Mouse (Mus musculus): Measurements from ENCODE around the gene Slc44a5.

Gene Slc44a5

DNA sequence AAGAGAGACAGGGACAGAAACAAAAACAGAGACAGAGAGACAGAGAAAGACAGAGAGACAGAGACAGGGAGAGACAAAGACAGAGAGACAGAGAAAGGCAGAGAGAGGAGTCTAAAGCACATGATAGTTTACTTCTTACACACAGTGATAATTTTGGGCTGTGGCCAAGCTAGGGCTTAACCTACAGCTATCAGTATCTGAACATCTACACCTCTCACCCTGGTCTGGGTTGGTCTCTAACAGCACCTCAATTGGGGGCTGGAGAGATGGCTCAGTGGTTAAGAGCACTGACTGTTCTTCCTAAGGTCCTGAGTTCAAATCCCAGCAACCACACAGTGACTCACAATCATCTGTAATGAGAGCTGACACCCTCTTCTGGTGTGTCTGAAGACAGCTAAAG is 325.3 kb downstream of the Slc44a5 start:
- DNase-seq (ENCODE audit: low spot score in 2 of 2) = no peak

DNA sequence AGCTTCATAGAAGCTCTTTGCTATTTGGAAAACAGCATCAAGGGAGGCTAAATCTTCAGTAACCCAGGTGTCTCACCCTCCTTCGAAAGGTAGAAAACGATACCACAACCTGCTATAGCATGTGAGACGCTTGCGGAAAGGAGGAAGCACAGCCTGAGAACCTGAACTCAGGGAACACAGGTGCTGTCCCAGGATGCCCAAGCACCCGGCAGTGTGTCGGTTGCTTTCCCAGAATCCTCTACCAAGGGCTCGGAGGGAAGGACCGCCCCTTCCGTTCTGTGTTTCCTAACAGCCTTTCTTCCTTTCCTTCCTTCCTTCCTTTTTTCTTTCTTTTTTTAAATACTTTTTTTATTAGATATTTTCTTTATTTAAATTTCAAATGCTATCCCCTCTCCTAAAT is 326.8 kb downstream of the Slc44a5 start:
- no peak for DNase-seq (ENCODE audit: low spot score in 2 of 2)

DNA sequence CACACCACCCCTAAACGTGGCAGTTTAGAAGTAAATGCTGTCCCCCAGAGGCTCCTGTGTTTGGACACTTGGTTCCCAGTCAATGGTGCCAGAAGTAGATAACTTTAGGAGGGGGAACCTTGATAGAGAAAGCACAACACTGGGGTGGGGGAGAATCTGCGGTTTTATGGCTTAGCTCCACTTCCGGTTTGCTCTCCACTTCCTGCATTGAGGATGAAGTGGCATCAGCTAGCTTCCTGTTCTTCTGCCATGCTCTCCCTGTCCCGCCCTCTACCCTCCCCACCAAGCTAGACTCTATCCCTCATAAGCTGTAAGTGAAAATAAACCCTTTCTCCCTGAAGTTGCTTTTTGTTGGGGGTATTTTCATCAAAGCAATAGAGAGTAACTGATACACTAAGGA is 327.9 kb downstream of the Slc44a5 start:
- DNase-seq (ENCODE audit: low spot score in 2 of 2) = no peak

DNA sequence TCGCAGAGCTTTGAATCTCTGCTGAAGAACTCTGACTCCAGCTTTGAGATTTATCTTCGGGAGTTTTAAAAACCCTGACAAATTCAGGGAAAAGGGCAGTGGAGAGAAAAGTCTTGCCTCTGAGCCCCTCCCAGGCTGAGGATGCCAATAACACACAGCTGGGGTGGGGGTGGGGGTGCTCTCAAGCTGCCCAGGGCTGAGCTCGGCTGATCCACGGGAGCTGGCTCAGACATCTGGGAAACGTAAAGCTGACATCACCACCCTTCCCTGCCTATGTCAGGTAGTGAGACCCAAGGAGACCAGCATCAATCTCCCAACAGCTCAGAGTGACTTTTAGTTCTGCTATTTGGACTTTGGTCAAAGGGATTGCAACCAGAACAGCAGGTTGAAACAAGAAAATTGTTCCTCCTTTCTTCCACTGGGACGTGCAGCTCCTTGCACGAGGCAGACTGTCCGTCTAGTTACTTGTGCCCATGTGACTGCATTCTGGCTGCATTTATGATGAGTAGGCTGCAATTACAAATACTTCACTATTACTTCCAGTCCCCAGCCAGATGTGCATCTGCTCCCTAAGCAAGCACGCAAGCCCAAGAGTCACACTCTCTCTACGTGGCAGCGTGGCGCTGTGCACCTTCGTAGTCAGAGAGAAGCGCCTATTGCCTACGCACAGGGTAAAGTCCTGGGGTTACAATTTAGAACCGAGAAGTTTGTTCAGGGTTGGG is 332.1 kb downstream of the Slc44a5 start:
- DNase-seq (ENCODE audit: low spot score in 2 of 2) = no peak

DNA sequence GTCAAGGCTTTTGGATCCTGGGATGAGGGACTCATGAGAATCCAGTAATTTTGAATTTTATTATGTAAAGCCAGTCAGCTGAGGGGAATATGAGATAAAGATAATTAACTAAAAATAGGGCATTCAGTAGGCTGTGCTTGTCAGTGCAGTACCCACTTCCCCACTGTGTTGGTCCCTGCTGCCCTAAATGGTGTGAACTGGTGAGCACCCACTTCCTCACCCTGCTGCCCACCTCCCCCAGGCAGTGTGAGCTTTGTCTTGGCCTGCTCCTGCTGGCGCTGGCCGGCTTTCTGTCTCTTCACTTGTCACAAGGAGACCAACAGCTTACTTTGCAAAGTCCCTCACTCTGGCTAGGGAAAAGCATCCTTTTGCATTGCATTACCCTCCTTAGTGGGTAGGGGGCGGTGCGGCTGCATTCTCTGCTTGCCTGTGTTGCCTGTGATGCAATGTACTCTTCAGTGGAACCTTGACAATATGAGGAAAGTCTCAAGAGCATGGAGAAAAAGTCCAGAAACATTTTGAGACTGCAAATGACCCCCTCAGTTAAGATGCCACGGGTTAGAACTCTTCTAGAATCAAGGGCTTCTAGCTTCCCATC is 344.5 kb downstream of the Slc44a5 start:
- DNase-seq (ENCODE audit: low spot score in 2 of 2) = no peak

Data from urinary bladder, postnatal 4 days (tissue).